Mouse (Mus musculus): ENCODE results near the gene Dcxr.
A peak's percentile ranks its signal among the peaks of the same experiment; 100 is the strongest.
"Not testable (repeated sequence)": the region's sequence is repeated elsewhere in the genome, so short reads cannot be mapped to it uniquely, and the experiment has no call there.

Gene Dcxr

GRCm38 (mm10) chr11:120709551-120709950, 17.5 kb downstream of the Dcxr start:
- no peak for DNase-seq (ENCODE audit: extremely low spot score, low spot score)

DNA sequence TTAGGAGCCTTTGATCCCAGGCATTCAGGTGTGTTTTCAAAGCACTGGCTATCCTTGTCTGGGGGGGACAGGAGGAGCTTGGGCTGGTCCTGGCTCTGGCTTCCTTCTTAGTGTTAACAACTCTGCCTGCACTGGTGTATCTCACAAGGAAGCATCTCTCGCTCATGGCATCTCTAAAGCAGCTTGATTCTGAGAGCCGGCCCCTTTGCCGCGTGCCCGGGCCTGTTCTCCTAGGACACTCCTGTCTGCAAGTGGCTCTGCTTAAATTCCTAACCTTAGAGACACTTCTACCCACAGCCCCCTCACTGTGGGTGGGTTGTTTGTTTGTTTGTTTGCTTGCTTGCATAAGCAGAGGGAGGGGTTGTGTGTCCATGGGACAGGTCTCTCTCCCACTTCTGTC, 19.1 kb downstream of the Dcxr start:
- DNase-seq (ENCODE audit: extremely low spot score, low spot score), result no peak

DNA sequence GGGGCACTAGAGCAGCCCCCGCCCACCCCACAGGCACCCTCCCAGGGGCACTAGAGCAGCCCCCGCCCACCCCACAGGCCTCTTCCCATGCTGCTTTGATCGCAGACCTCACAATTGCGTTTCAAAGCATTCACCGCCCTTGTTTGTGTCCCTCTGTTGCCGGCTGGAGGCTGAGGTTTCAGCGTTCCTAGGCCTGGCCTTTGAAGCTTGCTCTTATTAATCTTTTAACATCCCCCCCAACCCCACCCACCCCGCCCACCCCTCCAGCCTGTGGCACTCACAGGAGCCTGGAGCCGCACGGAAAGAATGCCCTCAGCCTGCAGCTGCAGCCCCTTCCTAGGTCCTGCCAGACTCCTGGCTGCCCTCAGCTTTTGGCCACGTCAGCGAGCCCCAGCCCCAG, 19.9 kb downstream of the Dcxr start:
- DNase-seq (ENCODE audit: extremely low spot score, low spot score), result peak; percentile 39

- no peak for DNase-seq (ENCODE audit: extremely low spot score, low spot score)
Measured at GRCm38 (mm10) chr11:120706120-120706519, 21.0 kb downstream of the Dcxr start.

DNA sequence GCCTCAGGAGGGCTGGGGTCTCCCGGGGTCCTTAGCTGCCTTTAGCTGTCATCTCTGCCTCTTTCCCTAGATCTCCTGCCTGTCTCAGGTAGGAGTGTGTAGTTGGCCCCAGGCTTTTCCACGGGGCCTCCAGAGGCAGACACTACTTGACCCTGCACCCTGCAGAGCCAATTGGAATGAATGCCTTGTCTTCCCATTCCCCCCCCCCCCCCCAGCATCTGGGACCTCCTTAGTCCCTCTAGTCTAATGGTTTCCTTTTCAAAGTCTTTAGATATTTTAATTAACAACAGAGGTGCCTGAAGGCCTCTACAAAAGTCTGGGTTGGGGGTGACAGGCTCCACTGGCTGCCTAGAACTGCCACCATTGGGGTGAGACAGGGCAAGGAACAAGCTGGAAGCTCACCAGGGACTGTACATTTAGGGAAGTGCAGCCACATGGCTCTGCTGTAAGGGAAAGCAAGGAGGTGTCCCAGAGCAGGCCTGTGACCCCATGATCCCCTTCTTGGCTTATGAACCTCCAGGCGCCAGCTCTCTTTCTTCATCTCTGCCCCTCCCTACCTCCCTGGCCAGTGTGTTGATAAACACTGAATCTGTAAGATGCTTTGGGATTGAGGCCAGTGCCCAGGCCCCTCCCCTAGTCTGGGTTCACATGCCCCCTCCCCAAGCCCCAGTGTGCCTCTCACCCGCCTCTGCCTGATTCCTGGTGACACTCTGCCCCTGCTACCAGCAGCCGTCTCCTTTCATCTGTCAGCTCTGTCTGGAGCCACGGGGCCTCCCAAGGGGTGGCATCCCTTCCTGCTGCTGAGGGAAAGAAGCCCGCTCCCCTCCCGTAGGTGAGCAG, 22.4 kb downstream of the Dcxr start:
- DNase-seq (ENCODE audit: extremely low spot score, low spot score), result peak; percentile 47

DNA sequence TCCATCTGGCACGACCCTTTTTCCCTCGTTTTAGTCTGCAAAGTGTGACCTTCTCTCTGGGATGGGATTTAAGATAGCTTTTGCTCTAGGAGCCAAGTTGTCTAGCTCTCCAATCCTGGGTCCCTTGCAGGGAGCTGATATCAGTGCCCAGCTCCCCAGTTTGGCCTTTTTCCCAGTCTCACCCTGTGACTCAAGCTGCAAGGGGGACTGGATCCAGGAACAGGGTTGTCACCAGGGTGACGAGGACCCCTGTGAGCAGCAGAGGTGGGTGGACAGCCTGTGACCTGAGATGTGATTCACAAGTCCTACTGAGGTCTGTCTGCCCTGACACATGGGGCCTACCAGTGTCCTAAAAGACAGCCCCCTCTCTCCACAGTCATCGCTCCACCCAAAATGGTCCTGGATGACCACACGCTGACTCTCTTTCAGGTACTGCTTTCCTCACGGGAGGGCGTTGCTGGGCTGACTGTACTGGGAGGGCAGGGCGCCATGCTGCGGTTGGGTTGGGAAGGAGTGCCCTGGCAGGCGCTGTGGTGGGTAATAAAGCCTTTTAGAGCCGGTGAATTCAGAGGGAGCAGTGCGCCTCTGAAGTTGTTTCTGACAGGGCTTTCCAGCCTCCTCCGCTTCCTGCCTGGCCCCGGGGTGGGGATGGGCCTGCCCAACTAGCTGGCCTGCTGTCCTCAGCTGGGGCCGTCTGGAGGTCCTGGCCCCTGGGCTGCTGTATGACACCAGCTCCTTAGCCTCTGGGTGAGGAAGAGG, 23.2 kb downstream of the Dcxr start:
- DNase-seq (ENCODE audit: extremely low spot score, low spot score), result no peak

GRCm38 (mm10) chr11:120697741-120698140, 29.3 kb downstream of the Dcxr start:
- DNase-seq (ENCODE audit: extremely low spot score, low spot score), result no peak

- no peak for DNase-seq (ENCODE audit: extremely low spot score, low spot score)
Measured at GRCm38 (mm10) chr11:120696568-120696967, 30.5 kb downstream of the Dcxr start.

GRCm38 (mm10) chr11:120695641-120696040, 31.4 kb downstream of the Dcxr start:
- peak; percentile 70 for DNase-seq (ENCODE audit: extremely low spot score, low spot score)

- DNase-seq (ENCODE audit: extremely low spot score, low spot score), result peak; percentile 56
Measured at GRCm38 (mm10) chr11:120695184-120695583, 31.9 kb downstream of the Dcxr start.

- DNase-seq (ENCODE audit: extremely low spot score, low spot score), result no peak
Measured at GRCm38 (mm10) chr11:120693461-120693860, 33.6 kb downstream of the Dcxr start.

GRCm38 (mm10) chr11:120692471-120693011, 34.5 kb downstream of the Dcxr start:
- no peak for DNase-seq (ENCODE audit: extremely low spot score, low spot score)

- no peak for DNase-seq (ENCODE audit: extremely low spot score, low spot score)
Measured at GRCm38 (mm10) chr11:120689365-120689764, 37.7 kb downstream of the Dcxr start.

- DNase-seq (ENCODE audit: extremely low spot score, low spot score), result no peak
Measured at GRCm38 (mm10) chr11:120686650-120687272, 40.3 kb downstream of the Dcxr start.

- no peak for DNase-seq (ENCODE audit: extremely low spot score, low spot score)
Measured at GRCm38 (mm10) chr11:120684660-120685059, 42.4 kb downstream of the Dcxr start.

DNA sequence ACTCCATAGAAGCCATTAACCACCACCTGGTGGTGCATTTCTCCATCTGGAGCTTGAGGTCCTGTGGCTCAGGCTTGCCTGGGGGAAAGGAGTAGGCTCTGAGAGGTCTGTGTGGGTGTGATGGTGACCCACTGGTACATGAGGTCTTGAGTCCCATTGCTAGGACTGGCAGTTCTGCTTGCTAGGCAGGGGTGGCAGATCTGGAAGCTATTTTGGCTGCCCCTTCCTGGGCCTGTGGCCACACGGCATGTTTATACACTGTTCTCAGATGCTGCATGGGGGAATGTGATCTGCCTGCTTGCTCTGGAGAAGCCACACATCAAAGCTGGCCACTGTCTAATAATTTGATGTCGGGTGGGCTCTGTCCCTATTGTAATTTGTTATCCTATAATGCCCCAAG, 43.0 kb downstream of the Dcxr start:
- DNase-seq (ENCODE audit: extremely low spot score, low spot score), result no peak

DNA sequence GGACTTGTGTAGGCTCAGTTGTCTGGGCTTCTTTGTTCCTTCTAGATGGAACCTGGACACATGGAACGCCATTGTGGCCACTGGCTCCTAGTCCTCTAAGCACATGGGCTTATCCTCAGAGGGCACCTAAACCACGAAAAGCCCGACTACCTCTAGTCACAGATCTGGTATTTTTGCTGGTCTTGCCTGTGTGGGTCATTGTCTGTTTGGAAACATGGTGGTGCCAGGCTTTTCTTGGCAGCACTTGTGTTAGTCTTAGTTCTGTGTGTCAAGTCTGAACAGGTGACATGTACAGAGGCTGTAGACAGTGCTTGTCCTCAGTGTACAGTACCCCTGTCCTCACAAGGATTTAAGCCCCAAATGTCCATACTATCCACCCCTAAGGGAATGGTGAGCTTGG, 43.5 kb downstream of the Dcxr start:
- no peak for DNase-seq (ENCODE audit: extremely low spot score, low spot score)

DNA sequence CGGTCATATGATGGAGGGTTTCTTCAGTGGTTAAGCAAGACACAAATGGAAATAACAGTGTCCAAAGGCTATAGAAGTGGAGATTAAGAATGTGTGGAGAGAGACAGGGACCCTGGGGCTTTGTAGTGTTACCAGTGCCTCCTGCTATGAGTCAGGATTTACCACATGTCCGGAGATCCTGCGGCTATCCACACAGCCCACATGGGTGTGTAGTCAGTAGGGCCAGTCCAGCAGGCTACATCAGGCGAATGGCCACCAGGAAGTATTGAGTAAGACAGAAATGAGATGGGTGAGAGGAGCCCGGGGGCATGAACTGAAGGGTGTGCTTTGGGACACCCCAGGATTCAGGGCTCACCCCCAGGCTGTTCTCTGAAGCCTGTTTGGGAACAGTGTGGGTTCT, 44.4 kb downstream of the Dcxr start:
- DNase-seq (ENCODE audit: extremely low spot score, low spot score), result no peak

DNA sequence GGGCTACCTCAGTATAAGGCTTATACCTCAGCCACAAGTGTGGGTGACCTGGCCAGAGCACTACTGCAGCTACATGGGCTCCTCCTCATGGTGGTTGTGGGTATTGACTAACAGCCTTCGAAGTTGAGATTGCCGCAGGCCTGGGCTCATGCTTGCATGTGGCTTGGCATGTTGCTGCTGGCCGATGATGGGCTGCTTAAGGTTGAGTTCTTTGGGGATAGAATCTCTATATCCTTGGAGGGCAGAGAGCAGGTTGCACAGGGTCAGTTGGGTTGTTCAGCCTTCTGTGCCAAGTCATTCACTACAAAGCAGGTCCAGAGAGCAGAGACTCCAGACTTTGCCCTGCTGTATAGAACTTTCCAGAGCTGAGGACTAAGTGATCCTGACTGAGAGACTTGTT, 47.2 kb downstream of the Dcxr start:
- DNase-seq (ENCODE audit: extremely low spot score, low spot score), result no peak

GRCm38 (mm10) chr11:120676951-120677350, 50.1 kb downstream of the Dcxr start:
- DNase-seq (ENCODE audit: extremely low spot score, low spot score), result no peak

DNA sequence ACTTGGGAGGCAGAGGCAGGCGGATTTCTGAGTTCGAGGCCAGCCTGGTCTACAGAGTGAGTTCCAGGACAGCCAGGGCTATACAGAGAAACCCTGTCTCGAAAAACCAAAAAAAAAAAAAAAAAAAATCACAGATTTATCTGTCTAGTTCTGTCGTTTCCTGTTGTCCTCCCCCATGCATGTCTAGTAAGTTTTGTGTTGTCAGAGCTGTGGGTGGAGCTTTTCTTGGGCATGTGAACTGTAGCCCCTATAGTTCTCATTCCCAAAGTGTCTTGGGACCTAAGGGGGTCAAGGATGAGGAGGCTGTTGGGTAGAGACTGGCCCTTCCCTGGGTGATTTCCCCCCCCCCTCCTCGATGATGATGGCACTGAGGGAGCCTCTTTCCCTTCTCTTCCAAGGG, 51.2 kb downstream of the Dcxr start:
- DNase-seq (ENCODE audit: extremely low spot score, low spot score), result not testable (repeated sequence)
